Mouse (Mus musculus) T-helper 17 cell (primary cell): Measurements from ENCODE around the gene Hp1bp3.

Experiments
- in situ Hi-C, 2 experiments: fragments of 300-600 bp; cut with MboI, MseI; formaldehyde crosslinking; loops; 1 replicate in 1 of 2; 2 replicates in 1 of 2; pipeline ENCODE4 v1.15.1; 2025; ENCODE audit warnings: high pct_unique_total_duplicates in 2 of 2

The Hp1bp3 gene

DNA sequence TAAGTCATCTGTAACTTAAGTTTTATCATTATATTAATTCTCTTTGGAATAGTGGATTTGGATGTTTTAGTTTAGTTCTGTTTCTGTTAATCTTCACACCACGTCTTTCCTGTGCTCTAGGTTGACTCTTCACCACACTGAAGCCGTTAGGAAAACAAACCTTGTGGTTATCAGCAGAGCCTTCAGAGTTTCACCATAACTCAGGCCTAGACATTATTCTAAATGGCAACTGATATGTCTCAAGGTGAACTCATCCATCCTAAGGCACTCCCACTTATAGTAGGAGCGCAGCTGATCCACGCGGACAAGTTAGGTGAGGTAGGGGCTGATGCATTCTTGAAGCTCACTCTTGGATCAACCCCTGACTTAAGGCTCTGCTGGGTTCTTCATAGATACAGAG lies 5.3 kb downstream of the Hp1bp3 start:
- in situ Hi-C loops, result no loop called here

DNA sequence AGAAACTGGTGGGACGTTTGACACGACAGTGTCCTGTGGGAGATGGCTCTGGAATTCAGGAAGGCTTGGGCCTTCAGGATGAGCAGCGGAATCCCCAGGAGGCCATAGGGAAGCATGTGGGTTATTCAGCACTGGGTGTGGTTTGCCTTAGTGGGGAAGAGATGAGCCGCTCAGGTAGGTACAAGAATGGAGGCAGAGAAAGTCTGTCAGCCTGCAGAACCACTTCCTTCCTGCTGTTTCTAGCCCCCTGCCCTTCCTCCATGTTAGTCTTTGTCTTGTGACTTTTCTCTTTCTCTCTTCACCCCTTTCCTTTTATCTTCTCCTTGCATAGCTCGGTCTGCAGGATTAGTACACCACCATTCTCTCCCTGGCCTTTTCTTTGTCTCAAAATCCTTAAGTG lies 6.3 kb downstream of the Hp1bp3 start:
- in situ Hi-C loops, result no loop called here

DNA sequence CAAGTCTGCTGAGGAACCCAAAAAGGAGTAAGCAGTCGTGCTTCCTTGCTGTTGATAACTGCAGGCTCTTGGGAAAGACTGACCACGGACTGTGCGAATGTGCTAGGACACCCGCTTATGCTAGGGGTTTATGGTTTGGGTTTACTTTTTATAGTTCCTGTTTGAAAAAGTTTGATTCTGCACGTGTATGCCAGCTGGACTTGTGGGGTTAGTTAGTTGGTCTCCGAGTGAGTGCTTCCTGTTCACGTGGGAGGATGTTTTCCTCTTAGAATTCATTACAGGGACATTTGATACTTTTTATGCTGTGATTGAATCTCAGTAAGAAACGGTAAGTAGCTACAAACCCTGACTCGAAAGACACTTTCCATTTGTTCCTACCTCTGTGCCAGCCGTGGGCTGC lies 7.5 kb downstream of the Hp1bp3 start:
- in situ Hi-C loops, result no loop called here

DNA sequence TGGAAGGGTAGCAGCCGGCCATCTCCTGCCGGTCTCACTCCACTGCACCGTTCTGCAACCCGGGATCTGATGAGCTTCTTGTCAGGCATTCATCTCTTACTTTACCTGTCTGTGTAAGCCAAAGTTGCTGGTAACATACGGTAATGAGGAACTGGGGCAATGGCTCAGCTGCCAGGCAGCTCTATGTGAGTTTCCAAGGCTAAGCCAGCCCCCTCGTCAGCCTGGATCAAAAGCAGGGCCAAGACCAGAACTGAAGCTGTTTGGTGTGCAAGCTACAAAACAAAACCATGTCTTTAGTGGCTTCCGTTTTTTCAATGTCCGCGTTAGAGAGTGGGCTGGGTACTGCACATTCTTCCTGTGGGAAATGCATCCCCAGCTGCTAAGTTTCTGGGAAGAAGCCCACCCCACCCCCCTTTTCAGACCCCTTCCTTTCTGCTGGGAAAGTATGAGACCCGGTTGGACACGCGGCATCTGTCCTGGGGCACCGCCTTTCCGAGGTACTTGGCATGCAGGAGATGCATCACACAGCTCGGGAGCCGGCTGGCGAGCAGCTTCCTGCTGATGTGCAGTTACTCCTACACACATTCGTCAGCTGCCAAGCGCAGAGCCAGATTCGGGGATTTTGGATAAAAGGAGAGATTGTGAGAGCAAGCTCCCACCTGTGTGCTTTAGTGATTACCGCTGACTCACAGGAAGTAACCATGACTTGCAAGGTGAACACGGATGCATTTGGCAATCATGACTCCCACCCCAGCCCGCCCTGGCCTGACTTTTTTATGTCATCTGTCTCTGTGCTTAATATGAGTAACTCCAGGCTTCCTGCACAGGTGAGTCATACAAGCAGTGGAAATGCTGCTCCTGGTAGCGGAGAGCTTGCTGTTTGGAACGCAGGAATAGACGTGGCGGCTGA lies 30.9 kb downstream of the Hp1bp3 start:
- in situ Hi-C loops, result no loop called here

DNA sequence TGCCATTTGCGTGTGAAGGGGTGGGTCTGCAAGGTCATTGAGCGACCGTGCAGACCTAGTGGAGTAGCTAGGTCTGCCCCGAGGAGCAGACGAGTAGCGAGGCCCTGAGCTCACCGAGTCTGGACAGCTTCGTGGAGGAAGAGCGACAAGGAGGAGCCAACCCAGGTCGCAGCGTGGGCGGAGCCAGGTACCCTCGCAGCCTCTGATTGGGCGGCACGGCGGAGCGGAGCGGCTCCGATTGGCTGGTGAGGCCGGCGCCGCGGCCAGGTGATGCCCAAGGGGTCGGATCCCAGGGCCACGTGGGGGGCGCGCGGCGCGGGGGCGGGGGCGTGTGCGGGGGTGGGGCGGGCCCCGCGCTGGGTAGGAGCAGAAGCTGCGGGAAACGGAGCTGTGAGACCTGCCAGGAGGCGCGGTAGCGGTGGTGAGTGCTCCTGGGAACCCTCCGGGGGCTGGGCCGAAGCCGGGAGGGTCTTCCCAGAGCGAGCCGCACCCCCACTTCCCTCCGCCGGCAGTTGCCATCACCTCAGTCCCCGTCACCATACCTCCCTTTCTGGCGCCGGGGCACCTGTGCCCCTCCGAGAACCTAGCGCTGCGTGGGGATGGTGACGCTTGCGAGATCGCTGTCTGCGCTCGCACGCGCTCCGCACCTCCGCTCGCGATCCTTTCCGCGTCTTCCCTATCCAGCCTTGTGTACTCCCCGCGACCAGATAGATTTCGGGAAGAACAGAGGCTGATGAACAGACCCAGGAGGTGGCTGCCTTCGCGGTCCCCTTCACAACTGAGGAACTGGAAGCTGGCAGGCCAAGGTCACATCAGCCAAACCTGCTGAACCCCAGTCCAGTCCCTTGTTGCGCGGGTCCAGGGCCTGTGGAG lies 34.2 kb downstream of the Hp1bp3 start, which contains the start of the genes Sh2d5 and Kif17:
Gene Sh2d5, plus strand, starts transcription at position 316 of the 873 bp plus-strand sequence.
Gene Kif17, plus strand, starts transcription at position 348 of the 873 bp plus-strand sequence.
- in situ Hi-C loops, result no loop called here

DNA sequence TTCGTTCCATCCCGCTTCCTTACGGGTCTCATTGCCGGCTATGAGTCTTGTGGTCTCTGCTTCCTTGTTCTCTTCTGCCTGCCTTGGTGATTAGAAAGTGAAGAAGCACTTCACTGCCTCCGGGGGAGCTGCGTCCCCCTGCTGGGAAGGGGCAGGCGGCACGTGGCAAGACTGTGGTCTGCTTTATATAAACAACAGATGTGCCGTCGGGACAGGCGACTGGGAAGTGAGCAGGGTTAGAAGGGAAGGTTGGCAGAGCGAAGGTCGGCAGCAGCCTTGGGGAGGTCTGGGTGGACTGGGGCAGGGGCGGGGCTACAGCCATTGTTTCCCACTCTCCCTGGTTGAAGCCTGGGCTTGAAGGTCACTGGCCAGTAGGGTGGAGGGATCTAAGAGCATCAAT lies 35.7 kb downstream of the Hp1bp3 start:
- in situ Hi-C loops, result no loop called here

DNA sequence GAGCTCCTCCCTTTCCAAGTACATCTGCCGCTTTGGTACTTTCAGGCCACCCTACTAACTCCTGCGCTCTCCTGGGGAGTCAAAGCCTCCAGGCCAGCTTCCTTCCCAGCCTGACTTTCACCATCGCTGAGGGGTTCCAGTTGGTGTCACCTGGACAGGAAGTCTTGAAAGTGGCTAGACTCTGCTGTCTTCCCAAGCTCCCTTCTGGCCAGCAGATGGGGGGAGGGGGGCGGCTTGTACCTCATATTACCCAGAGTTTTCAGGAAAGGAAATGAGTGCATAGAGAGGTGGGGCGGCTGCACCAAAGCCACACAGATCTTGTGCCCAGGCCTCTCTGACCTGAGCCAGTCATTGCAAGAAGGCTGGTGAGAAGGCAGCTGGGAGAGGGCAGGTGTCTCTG lies 36.1 kb downstream of the Hp1bp3 start:
- in situ Hi-C loops, result no loop called here

DNA sequence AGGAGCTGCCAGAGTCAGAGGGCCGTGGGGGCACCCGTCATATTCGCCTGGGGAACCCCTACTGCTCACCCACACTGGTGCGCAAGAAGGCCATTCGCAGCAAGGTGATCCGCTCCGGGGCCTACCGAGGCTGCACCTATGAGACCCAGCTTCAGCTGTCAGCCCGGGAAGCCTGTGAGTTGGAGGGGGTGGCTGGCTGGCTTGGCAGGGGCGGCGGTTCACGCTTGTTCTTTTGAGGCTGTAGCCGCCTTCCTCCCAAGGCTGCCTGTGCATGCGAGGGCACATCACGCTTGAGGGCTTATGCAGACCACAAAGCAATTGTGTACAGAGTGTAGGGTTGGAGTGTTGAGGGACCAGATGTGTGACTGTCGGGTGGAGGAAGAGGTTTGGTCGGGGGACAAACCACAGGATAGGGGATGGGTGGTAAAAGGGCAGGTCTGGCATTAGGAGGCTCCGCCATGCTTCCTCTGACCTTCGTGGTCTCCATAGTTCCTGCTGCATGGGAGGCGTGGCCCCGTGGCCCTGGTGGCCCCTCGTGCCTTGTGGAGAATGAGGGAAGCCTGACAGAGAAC lies 41.1 kb downstream of the Hp1bp3 start:
- in situ Hi-C loops, result no loop called here

DNA sequence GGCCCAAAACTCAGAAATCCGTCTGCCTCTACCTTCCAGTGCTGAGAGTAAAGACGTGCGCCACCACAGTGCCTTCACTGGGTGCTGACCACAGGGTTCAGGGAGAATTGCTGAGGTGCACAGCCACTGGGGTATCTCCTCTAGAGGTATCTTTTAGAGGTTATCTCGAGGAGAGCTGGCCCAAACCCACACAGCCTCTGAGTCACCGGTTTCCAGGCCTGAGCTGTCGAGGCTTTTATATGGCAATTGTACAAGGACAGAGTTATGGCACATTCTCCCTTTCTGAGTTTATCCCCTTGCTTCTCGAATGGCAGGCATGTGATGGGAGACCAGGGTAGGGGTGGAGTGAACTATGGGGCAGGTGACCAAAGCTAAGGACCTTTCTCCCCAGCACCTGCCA lies 42.6 kb downstream of the Hp1bp3 start:
- in situ Hi-C loops, result no loop called here

DNA sequence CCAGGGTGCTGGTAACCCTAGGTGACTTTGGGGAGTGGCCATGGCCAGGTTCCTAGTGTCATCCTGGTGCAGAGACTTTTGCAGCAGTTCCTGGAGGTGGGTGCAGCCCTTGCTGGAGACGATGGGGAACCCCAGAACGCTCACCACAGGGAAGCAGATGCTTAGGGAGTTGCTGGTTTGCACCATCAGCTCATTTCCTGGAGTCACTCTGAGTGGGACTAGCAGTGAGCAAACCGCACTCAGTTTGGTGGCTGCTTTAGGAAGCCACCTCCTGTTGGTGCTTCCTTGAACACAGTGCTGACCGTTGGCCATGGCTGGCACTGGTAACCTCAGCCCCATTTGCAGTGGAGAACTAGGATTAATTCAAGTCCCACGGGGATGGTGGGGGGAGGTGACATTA lies 43.4 kb downstream of the Hp1bp3 start:
- in situ Hi-C loops, result no loop called here

DNA sequence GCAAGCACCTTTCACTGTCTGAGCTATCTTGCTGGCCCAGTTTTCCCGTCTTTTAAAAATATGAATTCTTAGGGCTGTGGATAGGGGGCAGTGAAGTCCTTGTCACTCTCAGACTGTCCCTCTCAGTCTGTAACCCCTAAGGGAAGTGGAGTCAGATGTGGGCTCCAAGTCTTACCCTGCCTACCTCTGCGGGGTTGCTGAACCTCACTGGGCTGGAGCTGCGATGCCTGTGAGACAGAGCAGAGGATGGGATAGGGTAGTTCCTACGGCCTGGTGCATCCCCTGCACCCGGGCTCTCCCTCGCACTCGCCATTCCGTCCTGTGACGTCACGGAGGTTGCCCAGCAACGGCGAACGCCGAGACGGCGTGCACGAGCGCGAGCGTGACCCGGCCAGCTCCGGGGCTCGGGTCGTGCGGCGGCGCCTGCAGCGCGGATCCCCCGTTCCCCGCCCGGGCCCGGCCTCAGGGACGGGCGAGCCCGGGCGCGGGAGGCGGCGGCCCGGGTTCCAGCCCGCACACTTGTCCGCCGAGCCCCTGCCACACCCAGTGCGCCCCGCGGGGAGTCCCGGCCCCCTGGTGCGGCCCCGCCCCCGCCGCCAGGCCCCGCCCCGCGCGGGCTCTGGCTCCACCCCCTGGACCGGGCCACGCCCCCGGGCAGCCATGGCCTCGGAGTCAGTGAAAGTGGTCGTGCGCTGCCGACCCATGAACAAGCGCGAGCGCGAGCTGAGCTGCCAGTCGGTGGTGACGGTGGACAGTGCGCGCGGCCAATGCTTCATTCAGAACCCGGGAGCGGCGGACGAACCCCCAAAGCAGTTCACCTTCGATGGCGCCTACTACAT lies 46.0 kb downstream of the Hp1bp3 start:
- in situ Hi-C loops, result no loop called here

DNA sequence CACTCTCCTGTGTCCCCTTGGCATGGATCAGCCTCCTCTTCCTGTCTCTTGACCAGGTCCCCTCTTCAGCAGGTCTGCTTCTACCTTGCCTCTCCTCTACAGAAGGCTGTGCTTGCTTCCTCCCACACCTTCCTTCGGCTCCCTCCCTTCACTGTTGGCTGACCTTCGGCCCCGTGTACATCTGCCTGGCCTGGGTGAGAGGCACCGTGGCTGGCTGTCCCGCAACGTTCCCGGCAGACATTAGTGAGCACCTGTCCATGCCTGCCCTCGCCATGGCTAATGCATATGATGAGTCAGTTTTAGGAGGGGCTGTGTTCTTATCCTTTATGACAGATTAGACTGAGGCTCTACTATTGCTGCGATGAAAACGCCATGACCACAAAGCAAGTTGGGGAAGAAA lies 51.8 kb downstream of the Hp1bp3 start:
- in situ Hi-C loops, result no loop called here

DNA sequence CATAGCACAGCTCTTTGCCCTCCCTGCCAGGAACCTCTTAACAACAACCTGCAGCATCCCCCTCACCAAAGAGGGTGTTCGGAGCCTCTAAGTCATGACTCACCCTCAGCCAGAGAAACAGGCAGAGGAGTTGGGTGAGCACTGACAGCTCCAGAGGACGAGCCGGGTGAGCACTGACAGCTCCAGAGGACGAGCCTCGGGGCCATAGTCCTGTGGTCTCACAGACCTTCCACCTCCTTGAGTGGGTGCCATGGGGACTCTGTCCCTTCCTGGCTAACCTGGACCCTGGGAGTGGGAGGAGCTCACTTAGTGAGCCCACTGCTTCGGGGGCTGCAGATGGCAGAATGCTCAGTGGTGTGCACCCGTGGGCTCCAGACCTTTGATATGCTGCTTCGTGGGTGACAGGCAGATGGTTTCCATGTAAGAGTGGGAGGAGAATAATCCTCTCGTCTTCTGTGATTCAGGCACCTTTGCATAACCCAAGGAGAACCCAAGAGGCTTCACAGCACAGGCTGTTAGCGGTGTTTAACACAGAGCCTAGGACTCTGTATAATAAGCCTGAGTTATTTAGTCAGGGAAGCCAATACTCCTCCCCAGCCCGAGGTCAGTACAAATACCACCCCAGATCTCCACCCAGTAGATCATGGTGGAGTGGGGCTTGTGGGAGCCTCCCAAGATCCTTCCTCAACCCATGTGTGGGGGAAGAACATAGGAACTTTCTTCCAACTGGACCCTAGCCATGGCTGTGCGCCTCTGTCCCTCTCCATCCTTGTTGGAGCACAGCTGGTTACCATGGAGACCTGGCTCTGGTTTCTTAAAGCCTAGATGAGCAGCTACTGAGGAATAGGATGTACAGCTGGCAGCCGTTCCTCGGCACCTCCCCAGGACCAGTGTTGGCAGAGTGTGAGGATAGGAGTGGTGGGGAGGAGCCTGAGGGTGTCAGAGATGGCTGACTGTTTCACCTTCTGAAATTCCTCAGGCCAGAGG lies 56.2 kb downstream of the Hp1bp3 start:
- in situ Hi-C loops, result no loop called here

DNA sequence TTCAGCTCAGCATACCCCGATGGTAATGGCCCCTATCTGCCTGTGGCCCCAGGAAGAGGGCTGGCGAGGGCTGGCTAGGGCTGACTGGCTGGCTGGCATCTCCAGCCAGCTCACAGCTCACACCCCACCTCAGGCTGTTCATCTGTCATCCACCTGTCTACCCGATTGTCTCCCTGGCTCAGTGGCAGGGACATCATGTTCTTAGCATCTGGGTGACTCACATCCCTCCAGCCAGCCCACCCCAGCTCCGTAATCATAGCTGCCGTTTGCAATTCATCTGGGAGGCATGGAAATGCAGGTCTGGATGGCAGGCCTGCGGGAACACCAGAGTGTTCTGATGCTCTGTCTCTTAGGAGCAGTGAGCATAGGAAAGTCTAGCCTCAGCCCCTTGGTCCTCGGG lies 62.2 kb downstream of the Hp1bp3 start:
- in situ Hi-C loops, result loop anchor here in 1 of 2 experiments (25.0 kb wide), 1 partner anchor 441 kb away; no protein-coding TSS in a partner anchor

DNA sequence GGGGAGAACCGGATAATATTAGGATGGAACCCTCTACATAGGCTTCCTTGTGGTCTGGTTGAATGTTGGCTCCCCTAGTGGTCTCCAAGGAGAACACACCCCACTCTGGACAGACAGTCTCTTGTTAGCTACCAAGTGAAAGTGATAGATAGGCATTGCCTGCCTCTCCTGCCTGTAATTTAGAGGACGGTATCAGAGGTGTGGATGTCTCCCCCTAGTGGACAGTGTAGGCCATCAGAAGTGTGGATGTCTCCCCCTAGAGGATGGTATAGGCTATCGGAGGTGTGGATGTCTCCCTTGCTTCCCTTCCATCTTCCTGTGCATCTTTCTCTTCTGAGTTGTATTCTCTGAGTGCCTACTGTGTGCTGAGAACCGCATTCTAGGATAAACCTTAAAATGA lies 66.7 kb downstream of the Hp1bp3 start:
- in situ Hi-C loops, result loop anchor here in 1 of 2 experiments (25.0 kb wide), 1 partner anchor 446 kb away; no protein-coding TSS in a partner anchor

DNA sequence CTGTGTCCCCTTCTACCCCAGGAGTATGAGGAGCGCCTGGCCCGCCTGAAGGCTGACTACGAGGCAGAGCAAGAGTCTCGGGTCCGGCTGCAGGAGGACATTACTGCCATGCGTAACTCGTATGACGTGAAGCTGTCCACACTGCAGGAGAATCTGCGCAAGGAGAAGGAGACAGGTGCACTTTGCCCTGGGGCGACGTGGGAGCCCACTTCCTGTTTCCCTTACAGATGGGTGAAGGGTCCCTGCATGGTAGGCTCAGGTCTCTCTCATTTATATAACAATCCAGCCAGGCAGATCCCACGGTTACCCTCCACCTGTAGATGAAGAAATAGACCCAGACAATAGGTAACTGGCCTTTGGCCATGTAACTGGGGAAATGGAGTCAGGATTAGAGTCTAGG lies 70.3 kb downstream of the Hp1bp3 start:
- in situ Hi-C loops, result loop anchor here in 1 of 2 experiments (25.0 kb wide), 1 partner anchor 449 kb away; no protein-coding TSS in a partner anchor

DNA sequence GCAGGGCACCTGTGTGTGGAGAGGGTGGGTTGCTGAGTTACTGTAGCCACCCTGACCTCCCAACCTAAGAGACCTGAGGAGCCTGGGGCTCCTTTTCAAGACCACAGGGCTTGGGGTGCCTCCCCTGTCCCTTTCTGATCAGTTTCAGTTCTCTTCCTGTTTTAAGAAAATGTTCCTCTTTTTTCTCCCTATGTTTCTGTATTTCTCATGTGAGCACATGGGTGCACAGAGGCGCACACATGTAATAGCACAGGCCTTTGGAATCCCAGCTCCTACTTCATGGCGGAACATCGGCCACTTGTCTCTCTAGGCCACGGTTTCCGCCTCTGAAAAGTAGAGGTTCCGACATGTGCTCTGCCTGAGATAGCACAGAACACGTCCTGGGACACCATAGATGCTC lies 72.6 kb downstream of the Hp1bp3 start:
- in situ Hi-C loops, result loop anchor here in 1 of 2 experiments (25.0 kb wide), 1 partner anchor 451 kb away; no protein-coding TSS in a partner anchor

DNA sequence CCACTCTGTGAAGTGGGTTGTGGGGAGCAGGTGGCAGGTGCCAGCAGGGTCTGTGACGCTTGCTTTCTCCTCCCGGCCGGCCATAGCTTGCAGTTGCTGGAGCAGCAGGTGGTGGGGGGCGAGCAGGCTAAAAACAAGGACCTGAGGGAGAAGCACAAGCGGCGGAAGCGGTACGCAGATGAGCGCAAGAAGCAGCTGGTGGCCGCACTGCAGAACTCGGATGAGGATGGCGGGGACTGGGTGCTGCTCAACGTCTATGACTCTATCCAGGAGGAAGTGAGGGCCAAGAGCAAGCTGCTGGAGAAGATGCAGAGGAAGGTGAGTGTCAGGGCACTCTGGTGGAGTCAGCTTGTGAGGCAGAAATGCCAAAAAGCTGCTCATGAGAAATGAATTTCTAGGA lies 75.9 kb downstream of the Hp1bp3 start:
- in situ Hi-C loops, result loop anchor here in 1 of 2 experiments (25.0 kb wide), 1 partner anchor 455 kb away; no protein-coding TSS in a partner anchor

DNA sequence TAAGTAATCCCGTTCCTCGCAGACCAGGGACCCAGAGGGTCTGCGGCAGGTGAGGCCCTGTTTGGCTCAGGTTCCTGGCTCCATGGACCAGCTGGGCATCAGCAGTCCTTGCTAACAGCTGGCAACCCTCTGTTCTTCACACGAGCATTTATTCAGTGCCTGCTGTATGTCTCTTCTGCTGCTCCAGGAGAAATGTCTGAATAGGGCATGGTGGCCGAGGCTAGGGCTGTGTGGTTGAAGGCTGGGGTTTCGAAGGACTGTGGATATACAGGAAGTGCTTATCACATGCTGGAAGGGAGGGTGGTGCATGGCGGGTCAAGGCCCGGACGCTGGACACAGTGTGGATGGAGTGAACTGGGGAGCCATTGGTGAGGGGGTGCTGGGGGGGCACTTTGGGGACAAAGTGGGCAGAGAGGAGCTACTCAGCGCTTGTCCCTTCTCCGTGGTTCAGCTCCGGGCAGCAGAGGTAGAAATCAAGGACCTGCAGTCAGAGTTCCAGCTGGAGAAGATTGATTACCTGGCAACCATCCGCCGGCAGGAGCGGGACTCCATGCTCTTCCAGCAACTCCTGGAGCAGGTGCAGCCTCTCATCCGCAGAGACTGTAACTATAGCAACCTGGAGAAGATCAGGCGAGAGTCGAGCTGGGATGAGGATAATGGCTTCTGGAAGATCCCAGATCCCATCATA lies 77.3 kb downstream of the Hp1bp3 start:
- in situ Hi-C loops, result loop anchor here in 1 of 2 experiments (25.0 kb wide), 1 partner anchor 456 kb away; no protein-coding TSS in a partner anchor
